Mouse (Mus musculus) thymus, postnatal 14 days (tissue): ENCODE measurements at regions not wholly inside any gene's neighbourhood (a gene's known extent, or its start where the extent isn't known, plus 50 kb on each side); places are given as distances from the start of the nearest gene placed in this dataset.

ENCODE experiments used
- DNase-seq: peaks from one replicate; pipeline ENCODE4 v3.0.0; 2021

GRCm38 (mm10) chr4:124054240-124054760, 136.5 kb upstream of the 4930535I16Rik start:
- no peak for DNase-seq

DNA sequence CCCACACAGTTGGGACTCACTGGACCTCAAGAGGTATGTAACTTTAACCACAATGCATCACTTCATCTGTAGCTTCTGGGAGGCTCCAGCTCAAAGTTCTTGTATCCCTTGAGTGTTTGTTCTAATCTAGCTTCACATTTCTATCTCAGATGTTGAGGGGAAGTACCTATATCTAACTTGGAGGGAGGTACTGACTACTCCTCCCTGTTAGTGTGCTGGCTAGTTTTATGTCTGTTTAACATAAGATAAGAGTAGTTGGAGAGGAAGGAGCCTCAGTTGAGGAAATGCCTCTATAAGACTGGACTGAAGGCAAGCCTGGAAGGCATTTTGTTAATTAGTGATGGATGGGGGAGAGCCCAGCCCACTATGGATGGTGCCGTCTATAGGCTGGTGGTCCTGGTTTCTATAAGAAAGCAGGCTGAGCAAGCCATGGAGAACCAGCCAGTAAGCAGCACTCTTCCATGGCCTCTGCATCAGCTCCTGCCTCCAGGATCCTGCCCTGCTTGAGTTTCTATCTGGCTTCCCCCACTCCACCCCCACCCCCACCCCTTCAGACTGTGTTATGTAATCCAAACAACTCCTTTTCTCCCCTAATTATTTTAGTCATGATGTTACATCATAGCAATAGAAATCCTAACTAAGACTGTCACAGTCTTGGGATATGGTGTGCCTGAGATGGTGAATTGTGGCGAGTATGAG, 135.7 kb upstream of the 4930535I16Rik start:
- no peak for DNase-seq

GRCm38 (mm10) chr4:124052387-124052786, 134.6 kb upstream of the 4930535I16Rik start:
- no peak for DNase-seq

GRCm38 (mm10) chr4:124048348-124048831, 130.6 kb upstream of the 4930535I16Rik start:
- no peak for DNase-seq

DNA sequence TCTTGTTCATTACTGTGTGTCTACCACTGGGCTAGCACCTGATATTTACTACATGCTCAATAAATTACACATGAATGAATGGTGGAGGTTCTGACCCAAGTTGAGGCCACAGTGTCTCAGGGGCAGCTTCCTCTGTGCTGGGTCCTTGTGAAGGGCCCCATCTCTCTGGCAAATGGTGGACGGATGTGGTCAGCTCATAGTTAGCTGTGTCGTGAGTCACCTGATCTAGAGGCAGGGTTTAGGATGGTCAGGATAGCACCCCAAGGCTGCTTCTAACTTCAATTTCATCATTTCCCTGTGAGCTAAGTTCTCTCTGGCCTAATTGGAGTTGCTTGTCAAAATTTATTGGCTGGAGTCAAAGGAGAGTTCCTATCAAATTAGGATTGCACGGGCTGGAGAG, 130.1 kb upstream of the 4930535I16Rik start:
- DNase-seq: no peak

GRCm38 (mm10) chr4:124036483-124036882, 118.7 kb upstream of the 4930535I16Rik start:
- no peak for DNase-seq

- no peak for DNase-seq
These were observed 117.8 kb upstream of the 4930535I16Rik start for GRCm38 (mm10) chr4:124035657-124036061.

GRCm38 (mm10) chr4:124035192-124035591, 117.4 kb upstream of the 4930535I16Rik start:
- DNase-seq: no peak

DNA sequence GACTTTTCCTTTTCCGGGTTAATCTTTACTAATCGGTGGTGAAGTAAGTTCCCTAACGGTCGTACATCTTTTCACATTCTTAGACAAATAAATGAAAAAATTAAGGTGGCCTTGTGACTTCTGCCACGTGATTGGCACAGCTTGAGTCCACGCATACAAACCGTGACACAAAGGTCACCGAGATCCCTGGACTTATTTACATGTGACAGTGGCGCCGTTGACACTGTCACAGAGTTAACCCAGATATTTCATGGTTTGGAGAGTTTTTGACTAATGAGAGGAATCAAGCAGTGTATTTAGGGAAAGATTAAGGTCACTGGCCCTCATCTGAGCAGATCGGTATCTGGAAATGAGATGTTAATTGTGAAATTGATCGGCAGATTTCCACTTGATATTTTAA, 110.2 kb upstream of the 4930535I16Rik start:
- no peak for DNase-seq

DNA sequence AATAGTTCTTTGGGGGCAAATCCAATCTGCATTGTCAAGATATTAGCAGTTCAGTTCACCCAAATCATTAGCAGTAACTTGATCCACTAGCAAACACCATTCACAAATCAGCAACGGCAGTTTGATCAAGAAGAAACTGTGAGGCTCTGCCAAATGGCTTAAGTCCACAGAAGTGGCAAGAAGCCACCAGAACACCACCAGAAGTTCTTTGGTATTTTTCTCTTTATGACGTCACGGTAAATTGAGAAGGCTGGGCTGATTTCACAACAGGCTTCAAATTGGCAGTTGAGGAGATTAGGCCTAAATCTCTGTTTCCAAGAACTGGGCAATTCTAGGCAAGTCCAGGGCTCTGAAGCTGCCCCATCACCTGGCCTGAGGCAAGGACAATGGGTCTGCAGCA, 98.6 kb upstream of the 4930535I16Rik start:
- no peak for DNase-seq

DNA sequence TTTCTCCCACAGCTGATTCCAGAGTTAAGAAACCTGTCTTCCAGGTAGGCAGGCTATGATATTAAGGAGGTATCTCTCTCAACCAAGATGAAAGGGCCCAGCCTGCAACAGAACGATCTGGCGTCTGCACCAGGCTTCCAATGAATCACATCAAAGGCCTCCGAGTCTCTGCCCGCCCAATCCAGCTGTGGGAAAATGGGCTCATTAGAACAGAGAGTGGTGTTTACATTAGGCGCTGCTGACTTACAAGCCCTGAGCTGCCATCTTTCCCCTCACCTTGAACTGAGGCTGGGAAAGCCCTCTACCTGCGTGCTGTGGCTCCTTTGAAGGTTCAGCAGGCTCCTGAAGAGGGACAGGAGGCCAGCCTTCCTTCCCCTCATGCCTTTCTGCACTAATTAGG, 97.5 kb upstream of the 4930535I16Rik start:
- no peak for DNase-seq

DNA sequence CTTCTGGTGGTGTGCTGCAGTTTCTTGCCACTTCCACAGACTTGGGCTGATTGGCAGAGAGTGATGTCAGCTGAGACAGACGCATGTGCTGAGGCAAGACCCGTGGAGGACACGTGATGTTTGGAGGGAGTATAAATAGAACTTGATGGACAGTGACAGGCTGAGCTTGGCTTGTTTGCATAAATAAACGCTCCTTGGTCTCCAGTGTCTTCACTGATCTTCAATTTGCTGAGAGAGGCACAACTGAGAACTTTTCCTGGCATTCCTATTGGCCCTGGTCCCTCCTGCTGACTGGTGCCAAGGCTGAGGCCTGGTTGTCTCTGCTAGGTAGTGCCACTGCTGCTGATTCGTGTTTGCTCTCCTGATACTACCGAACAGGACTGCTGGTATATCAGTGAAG, 94.6 kb upstream of the 4930535I16Rik start:
- no peak for DNase-seq

DNA sequence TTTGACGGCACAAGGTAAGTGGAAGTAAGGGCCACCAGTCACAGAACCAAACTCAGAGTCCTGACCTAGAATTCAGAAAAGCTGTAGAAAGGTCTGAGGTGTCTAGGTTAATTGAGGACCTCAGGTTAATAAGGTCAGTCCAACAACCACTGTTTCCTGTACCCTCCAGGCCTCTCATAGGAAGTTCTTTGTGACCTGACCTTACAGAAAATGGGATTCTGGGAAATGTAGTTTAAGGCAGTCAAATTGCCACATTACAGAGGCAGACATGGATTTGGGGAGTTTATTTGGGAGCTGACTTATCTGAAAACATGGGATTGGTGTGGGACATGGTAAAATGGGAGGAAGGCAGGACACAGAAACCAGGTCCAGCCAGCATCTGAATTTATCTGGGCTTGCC, 90.9 kb upstream of the 4930535I16Rik start:
- no peak for DNase-seq

DNA sequence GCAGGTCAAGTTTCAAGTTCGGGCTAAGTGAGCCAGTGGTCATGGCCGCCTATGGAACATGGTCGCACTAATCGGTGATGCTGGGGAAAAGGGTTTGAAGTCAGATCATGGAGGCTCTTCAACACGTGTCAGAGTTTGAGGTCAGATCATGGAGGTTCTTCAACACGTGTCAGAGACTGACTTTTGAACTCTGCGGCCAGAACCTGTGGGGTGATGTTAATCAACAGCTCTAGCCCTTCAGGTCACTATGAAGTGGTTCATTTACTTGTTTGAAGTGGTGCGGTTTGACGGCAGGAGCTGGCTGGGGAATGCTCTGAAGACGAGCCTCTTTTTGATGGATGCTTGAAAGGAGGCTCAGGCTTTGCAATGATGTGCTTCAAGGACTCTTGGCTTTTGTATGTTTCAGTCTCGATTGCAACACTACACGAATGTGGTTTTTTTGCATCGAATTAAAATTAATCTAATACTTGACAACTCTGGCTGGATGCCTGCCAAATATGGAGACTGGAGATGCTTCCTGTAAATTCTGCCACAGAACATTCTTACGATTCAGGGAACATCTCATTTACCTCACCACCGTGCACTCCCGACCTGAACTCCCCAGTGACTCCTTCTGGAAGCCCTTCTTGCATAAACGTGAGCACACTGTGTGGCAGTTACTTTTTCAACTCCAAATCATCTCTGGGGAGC, 87.9 kb upstream of the 4930535I16Rik start:
- DNase-seq: no peak

DNA sequence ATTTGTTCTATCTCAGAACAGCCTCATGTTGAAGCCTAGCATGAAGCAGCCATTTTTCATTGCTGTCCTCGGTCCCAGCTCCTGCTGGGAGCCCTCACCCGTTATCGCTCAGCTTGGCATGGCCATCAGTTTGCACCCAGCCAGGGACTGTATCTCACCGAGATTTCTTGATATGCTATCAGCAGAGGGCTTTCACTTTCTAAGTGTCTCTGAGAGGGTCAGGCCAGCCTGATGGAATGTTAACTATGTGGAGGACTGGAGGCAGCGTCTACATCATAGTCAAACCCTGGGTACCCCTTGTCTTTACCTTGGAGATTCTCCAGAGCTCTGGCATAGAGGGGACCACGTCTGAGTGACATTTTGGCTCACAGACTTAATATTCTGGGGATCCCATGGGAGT, 84.9 kb upstream of the 4930535I16Rik start:
- DNase-seq: no peak

GRCm38 (mm10) chr4:124002105-124002504, 84.3 kb upstream of the 4930535I16Rik start:
- DNase-seq: no peak

DNA sequence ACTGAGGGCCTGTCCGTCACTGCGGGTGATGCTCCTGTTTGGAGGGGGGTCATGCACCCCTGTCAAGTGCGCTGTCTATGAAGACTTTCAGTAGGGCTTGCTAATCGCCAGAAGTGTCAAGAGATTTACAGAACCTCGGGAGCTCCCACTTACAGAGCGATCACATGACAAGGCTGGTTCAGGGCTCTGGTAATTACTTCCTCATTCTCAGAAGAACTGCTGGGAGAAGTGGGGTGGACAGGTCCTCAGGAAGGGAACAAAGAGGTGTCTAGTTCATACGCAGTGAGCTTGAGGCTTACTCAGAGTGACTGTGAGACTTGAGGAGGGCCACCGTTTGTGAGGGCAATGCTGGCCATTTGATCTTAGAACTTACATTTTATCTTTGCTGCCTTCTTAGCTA, 78.0 kb upstream of the 4930535I16Rik start:
- no peak for DNase-seq

GRCm38 (mm10) chr4:123991223-123991622, 73.4 kb upstream of the 4930535I16Rik start:
- no peak for DNase-seq

DNA sequence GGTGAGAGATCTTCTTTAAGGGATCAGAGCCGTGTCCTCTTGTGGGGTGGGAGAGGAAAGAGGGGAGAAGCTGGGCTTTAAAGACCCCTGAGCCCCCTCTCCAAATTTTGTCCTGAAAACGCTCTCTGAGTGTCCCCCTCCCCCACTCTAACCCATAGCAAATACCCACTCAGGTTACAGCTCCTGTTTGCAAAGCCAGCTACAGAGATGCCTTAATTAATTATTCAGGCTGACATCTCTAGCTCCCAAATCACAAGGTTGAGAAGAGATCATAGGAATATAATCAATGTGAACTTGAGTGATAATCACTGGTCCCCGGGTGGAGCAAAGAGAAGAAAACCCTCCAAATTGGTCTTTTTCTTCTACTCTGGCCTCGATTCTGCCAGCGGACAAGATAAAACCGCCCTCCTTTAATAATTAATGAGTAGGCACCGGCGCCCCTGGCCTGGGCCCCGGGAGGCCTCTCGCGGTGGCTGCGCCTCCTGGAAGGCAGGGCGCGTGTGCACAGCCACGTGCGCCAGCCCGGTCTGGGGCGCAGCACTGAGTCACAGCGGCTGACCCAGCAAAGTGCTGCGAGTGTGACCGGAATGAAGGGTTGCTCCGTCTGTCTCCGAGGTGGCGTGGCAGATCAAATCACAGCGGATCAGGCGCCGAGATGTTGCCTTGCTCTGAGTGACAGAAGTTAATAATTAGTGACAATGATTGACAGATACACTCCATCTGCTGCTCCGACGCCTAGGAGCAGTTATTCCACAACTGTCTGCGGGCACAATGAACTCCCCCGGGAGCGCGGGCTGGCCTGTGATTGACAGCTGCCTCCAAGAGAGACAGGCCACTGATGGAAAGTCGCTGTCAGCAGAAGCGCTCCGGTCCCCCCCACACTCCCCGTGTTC, 72.7 kb upstream of the 4930535I16Rik start:
- DNase-seq: no peak
